ENCODE assay signal across 7 mouse cellular contexts in the genomic region with DNA sequence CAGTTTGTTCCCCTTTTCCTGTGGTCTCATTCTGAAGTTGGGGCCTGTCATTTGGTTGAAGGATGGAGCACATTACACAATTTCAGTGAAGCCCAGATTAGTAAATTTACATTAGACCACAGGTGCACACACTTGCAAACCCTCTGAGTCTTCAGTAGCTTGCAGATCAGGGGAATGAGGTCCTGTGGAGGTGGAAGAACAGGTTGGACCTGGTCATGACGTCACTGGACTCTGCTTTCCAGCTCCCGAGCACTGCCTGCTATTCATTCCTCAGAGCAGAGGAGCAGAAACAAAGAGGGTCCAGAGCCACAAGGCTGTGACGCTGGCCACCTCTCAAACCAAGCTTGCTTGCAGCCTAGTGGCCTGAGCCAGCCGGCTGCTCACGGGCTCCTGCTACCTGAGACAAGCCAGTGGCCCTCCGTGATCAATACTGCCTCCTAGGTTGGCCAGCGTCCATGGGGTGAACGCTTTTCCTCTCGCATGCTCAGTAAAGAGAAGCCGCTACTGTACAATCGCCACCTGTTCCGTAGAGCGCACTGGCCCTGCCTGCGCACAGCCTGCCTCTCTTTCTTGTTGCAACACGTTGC.
DNase-seq lines count a peak whose midpoint lies in the region; ATAC-seq and TF ChIP-seq lines count a peak whose summit lies in the region.

No protein-coding gene starts in this region.

- H3K4me1 ChIP-seq in embryonic facial prominence, embryonic 11.5 days (ENCODE audit: control insufficient read depth, insufficient read depth, low read length): peaks cover 8% of the 10 kb centered on the region
- peaks cover 42% of the 10 kb centered on the region for H3K4me1 ChIP-seq in limb, embryonic 10.5 days
- peaks cover 61% of the 10 kb centered on the region for H3K4me1 ChIP-seq in midbrain, embryonic 15.5 days
- peaks cover 6% of the 10 kb centered on the region for H3K4me1 ChIP-seq in thymus, adult 2 months (replicated peaks; ENCODE audit: control insufficient read depth, insufficient read depth, low read length)

- no peaks in the 10 kb centered on the region for H3K9me3 ChIP-seq in embryonic facial prominence, embryonic 11.5 days (replicated peaks; ENCODE audit: control insufficient read depth, low read length)
- no peaks in the 10 kb centered on the region for H3K9me3 ChIP-seq in limb, embryonic 10.5 days (replicated peaks)
- H3K9me3 ChIP-seq in midbrain, embryonic 15.5 days: no peaks in the 10 kb centered on the region

- no peak for TF ChIP-seq CTCF in thymus, adult 2 months (IDR thresholded peaks at IDR 0.05; ENCODE audit: borderline replicate concordance, control insufficient read depth, extremely low read depth, insufficient read depth, low read length, poor library complexity)

- peak overlapping the region; percentile 18; the same call in 1 of the 2 replicates for H3K9ac ChIP-seq in embryonic facial prominence, embryonic 11.5 days (replicated peaks; ENCODE audit: low read length)
- peak overlapping the region; percentile 18; the same call in 1 of the 2 replicates for H3K9ac ChIP-seq in midbrain, embryonic 15.5 days

- H3K27me3 ChIP-seq in embryonic facial prominence, embryonic 11.5 days (ENCODE audit: control insufficient read depth, insufficient read depth, low read length): no peaks in the 10 kb centered on the region
- H3K27me3 ChIP-seq in limb, embryonic 10.5 days (ENCODE audit: low read depth, poor library complexity, severe bottlenecking): no peaks in the 10 kb centered on the region
- H3K27me3 ChIP-seq in midbrain, embryonic 15.5 days (replicated peaks): no peaks in the 10 kb centered on the region
- no peaks in the 10 kb centered on the region for H3K27me3 ChIP-seq in thymus, adult 2 months (ENCODE audit: control insufficient read depth, insufficient read depth, low read length)

- no peak for TF ChIP-seq POLR2A in thymus, adult 2 months (IDR thresholded peaks at IDR 0.05; ENCODE audit: control insufficient read depth, extremely low read depth, insufficient read depth, low read length, poor library complexity)

- peak; percentile 5; the same call in 1 of the 2 replicates for ATAC-seq in embryonic facial prominence, embryonic 11.5 days (replicated peaks; ENCODE audit: insufficient number of reproducible peaks, low FRiP score, low TSS enrichment, low read depth)
- peak; percentile 69 to 73 for ATAC-seq in hematopoietic stem cell, adult 5-6 weeks (replicated peaks in 1 of 2; ENCODE audit: insufficient read depth in 1 of 2, low FRiP score in 2 of 2, low TSS enrichment in 1 of 2, low read depth in 1 of 2, poor library complexity in 2 of 2, severe bottlenecking in 2 of 2)
- ATAC-seq in midbrain, embryonic 15.5 days (replicated peaks): no peak

- peak overlapping the region; percentile 16; the same call in 1 of the 2 replicates for H3K4me2 ChIP-seq in embryonic facial prominence, embryonic 11.5 days (ENCODE audit: low read depth, low read length)
- peak overlapping the region; percentile 40 for H3K4me2 ChIP-seq in midbrain, embryonic 15.5 days

- peak overlapping the region; percentile 56; the same call in 1 of the 2 replicates for H3K27ac ChIP-seq in embryonic facial prominence, embryonic 11.5 days (replicated peaks; ENCODE audit: low read depth, low read length)
- peak overlapping the region; percentile 69 for H3K27ac ChIP-seq in limb, embryonic 10.5 days
- peak overlapping the region; percentile 61 for H3K27ac ChIP-seq in midbrain, embryonic 15.5 days
- H3K27ac ChIP-seq in thymus, adult 2 months (ENCODE audit: control insufficient read depth, insufficient read depth, low read length): no peak overlapping the region

- DNase-seq in embryonic facial prominence, embryonic 11.5 days (ENCODE audit: low spot score): peak; percentile 63
- peak; percentile 42 for DNase-seq in limb, embryonic 10.5 days (ENCODE audit: low spot score)
- no peak for DNase-seq in gastrocnemius, adult 8-10 months (ENCODE audit: low spot score in 2 of 2)
- no peak for DNase-seq in cerebellum, adult 9-11 months
- no peak for DNase-seq in thymus, adult 2 months

- peak overlapping the region; percentile 8; the same call in 1 of the 2 replicates for H3K4me3 ChIP-seq in embryonic facial prominence, embryonic 11.5 days (ENCODE audit: low read depth, low read length)
- H3K4me3 ChIP-seq in limb, embryonic 10.5 days: no peak overlapping the region
- H3K4me3 ChIP-seq in midbrain, embryonic 15.5 days: peak overlapping the region; percentile 20
- no peak overlapping the region for H3K4me3 ChIP-seq in thymus, adult 2 months (ENCODE audit: control insufficient read depth, insufficient read depth, low read length)

- no peaks in the 10 kb centered on the region for H3K36me3 ChIP-seq in embryonic facial prominence, embryonic 11.5 days (replicated peaks; ENCODE audit: control insufficient read depth, insufficient read depth, low read depth, low read length)
- H3K36me3 ChIP-seq in limb, embryonic 10.5 days: peaks cover 46% of the 10 kb centered on the region
- H3K36me3 ChIP-seq in midbrain, embryonic 15.5 days (replicated peaks): no peaks in the 10 kb centered on the region
- no peaks in the 10 kb centered on the region for H3K36me3 ChIP-seq in thymus, adult 2 months (ENCODE audit: control insufficient read depth, insufficient read depth, low read length)

- WGBS in embryonic facial prominence, embryonic 11.5 days: 52% methylated on average over 15 of the region's 15 CpGs
- 70% methylated on average over 15 of the region's 15 CpGs for WGBS in limb, embryonic 10.5 days
- WGBS in midbrain, embryonic 15.5 days: 22% methylated on average over 15 of the region's 15 CpGs
- 89% methylated on average over 15 of the region's 15 CpGs for WGBS in thymus, adult 2 months

Comparison
In these comparisons a context has a peak if more than half of its experiments do, and no peak if none do; other contexts are left out.
1. DNase-seq: peak in embryonic facial prominence, embryonic 11.5 days (single experiment) and limb, embryonic 10.5 days (single experiment); none in gastrocnemius, adult 8-10 months (0 of 2), cerebellum, adult 9-11 months (single experiment) and thymus, adult 2 months (single experiment).
2. H3K4me3 ChIP-seq: peak in embryonic facial prominence, embryonic 11.5 days (single experiment) and midbrain, embryonic 15.5 days (single experiment); none in limb, embryonic 10.5 days (single experiment) and thymus, adult 2 months (single experiment).